Mouse (Mus musculus) c-Kit-positive CD71-positive TER-119-negative erythroid progenitor cells, embryonic 14.5 days (primary cell): ENCODE data around the gene Actl6b.
"Not testable (repeated sequence)": the region's sequence is repeated elsewhere in the genome, so short reads cannot be mapped to it uniquely, and the experiment has no call there.

ENCODE experiments used
- DNase-seq: peaks from one replicate; pipeline ENCODE4 v3.0.0-alpha.2; 2013; ENCODE audit warnings: low read depth

Actl6b gene

DNA sequence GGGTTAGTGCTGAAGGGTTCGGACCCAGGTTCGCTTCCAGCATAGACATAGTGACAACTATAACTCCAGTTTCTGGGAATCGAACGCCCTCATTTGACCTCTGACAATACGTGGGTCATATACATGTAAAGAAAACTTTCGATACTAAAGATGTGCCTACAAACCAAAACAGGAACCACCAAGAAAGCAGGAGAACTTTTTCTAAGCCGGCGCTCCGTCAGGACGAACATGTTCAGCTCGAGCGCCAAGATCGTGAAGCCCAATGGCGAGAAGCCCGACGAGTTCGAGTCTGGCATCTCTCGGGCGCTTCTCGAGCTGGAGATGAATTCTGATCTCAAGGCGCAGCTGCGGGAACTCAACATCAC, 48.0 kb downstream of the Actl6b start:
- DNase-seq = peak; percentile 38

DNA sequence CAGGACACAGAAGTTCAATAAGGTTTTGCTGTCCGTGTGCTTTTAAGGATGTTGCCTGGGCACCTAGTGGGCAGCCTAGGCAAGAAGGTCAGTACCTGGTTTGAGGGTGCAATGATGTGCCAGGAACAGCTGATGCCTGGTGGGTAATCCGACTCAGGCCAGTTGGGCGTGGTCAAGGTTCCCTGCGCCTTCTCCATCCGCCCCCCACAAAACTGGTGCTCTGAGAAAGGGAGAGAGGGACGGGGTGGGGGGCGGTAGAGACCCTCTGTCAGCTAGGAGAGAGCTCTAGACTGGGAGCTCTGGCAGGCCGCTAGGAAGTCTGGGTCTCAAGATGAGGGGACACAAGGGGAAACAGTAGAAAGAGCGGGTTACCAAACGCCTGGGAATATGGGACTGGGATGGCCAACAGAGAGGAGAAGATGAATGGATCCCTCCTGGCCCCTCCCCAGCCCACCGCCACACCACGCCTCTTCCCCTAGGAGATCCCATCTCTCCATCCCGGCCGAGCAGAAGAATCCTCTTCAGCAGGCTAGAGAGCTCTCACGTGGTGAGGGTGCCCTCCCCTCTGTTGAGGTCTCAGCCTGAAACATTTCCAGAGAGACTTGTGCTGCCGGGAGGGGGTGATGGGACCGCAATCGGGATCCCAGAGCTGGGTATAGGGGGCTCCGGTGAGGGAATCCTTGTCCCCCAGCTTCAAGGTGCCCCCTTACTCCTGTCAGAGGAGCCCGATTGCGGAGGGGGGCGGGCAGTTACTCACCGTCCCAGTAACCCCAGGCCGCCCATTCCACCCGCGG, 54.7 kb downstream of the Actl6b start:
- DNase-seq = no peak

DNA sequence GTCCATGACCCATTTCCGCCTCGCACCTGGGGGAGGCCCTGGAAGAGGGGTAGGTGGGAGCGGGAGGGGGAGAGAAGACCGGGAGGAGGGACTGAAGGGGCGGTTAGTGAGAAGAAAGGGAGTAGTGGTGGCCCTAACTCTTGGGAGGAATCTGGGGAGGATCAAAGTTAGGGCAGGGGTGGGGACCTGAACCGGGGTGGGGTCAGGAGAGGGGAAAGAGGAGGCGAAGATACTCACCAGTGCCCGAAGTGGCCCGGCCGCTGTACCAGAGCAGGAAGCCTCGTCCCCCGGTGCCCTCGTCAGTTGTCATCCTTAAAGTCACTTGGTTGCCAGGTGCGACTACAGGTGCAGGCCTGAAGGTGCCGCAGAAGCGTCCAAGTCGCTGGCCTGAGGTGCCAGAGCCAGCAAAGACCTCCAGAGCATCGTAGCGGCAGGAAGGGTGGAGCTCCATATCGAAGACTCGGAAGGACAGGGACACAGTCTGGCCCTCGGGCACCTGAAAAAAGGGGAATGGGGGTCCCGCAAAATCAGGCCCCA, 55.4 kb downstream of the Actl6b start:
- no peak for DNase-seq

DNA sequence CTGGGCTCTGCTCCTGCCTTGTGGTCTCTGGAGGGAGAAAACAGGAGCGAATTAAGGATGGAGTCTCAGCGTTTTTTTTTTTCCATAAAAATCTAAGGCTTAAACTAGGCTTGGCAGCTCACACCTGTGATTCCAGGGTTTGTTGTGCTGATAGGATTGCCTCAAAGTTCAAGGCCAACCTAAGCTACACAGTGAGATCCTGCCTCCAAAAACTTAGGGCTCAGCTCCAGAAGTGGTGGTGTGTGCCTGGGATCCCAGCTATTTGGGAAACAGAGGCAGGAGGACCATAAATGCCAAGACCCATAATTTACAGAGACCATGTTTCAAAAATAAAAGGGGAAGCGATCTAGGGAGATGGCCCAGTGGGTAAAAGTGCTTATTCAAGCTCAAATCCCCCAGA, 56.0 kb downstream of the Actl6b start:
- DNase-seq = no peak

DNA sequence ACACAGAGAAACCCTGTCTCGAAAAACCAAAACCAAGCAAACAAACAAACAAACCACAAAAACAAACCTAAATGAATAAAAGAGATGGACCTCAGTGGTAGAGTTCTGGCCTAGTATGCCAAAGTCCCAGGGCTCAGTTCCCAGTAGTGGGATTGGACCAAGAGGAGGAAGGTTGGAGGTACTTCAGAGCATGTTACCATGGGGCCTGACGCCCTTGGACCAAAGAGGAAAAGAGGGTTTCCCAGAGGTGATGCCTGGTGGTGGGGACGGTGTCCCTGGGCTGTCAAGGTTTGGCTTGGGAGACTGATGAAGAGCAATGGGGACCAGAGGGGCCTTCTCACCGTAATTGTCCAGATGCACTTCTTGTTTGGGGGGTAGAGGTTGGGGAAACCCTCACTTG, 56.7 kb downstream of the Actl6b start:
- DNase-seq = no peak

DNA sequence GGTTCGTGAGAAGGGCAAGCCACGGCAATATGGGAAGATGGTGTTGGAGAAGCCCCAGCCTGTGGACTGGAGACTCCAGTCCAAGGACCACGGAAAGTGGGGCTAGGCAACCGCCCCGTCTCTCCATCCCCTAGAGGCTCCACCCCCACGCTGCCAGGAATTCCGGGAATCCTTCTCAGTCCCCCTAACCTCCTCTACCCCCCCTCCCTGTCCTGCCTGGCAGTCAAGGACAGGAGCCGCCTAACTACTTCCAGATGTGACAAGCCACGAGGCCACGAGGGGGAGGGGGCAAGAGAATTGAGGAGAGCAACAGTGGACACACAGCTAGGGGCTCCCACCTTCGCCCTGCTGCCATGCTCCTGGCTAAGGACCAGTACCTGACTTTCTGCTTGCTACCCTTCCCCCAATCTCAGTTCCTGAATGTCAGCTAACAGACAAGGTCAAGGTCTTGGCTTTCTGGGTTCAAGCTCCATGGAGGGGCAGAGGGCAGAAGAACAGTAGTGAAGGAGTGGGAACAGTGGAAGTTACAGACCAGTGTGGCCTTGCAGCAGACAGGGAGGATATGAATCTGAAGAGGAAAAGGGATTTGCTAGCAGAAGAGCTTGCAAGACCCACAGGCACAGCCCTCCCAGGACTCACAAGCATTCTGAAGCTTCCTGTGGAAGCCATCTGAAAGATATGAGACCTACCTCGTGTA, 57.4 kb downstream of the Actl6b start:
- DNase-seq = no peak

DNA sequence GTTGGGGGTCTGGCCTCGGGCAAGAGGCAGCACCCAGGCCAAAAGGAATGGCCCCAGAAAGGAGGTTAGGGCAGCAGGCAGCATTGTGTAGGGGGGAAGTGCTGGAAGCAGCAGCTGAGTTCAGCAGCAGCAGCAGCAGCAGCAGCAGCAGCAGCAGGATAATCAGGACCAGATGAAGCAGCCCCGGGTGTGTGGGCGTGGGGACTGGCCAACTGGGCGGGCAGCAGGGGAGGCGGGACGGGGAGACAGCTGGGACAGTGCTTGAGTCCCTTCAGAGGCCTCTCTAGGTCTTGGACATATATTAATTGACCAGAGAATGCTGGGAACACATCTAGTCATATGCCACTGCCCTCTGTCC, 57.9 kb downstream of the Actl6b start:
- no peak for DNase-seq

DNA sequence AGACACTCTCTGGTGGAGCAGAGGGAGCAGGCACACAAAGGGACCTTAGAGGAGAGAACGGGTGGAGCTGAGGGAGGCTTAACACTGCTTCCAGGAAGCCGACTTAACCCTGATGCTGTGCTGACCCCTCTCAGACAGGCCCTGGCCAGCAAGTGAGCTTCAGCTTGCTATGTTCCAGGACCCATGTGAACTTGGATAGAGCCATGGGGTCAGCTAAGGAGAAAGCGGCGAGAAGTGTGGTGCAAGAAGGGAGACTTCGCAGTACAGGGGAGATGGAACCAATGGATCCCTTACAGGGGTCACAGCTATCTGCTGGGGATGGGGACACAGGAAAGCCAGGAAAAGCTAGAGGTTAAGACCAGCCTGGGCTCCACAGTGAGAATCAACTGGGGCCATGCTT, 59.8 kb downstream of the Actl6b start:
- no peak for DNase-seq

DNA sequence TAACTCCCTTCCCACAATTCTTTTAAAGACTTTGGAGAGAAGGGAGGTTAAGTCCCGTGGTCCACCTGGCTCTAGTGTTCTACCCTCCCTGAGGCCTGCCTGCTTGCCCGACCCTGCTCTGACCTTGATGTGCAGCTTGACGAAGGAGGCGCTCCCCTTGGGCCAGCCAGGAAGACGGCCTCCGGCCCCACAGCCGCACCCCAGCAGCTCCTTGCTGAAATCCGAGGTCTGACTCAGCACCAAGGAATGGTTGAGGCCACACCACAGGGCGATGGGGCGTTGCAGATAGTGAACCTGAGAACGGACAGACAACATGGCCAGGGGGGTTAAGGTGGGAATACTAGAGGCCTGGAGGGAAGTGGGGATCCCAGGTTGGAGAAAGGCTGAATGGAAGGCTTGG, 60.2 kb downstream of the Actl6b start, which contains the start of gene Pcolce:
Pcolce (minus strand) TSS at position 235 of the 400 bp plus-strand sequence.
- DNase-seq = no peak

DNA sequence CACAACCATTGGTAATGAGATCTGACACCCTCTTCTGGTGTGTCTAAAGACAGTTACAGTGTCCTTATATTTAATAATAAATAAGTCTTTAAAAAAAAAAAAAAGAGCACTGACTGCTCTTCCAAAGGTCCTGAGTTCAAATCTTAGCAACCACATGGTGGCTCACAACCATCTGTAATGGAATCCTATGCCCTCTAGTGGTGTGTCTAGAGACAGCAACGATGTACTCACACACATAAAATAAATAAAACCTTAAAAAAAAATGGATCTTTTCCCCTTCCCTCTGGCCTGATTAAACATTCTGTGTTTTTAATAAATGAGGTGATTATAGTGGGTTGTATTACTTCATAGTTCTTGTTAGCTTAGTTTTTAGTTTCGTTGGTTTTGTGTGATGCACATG, 61.6 kb downstream of the Actl6b start:
- not testable (repeated sequence) for DNase-seq

DNA sequence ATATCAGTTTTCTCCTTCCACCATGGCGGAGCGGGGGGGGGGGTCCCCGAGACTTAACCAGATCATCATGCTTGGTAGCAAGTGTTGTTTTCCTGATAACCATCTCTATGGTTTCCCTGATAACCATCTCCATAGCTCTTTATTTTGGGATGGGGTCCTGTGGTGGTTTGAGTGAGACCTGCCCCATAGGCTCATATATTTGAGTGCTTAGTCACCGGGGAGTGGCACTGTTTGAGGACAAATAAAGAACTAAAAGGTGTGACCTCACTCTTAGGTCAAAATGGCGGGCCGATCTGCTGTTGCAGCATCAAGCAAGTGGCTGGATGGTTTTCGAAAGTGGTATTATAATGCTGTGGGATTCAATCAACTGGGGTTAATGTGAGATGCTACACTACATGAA, 62.0 kb downstream of the Actl6b start:
- no peak for DNase-seq
